Mouse (Mus musculus) CH12.LX (cell line): ENCODE results near the gene Prkag2. TPM values are rescaled to one million over a fixed set of nuclear protein-coding genes. Genes with fewer than 3 reads are reported as not detected.

Experiments
- DNase-seq: peaks from one replicate; pipeline ENCODE4 v3.0.0-alpha.2; 2013; ENCODE audit errors: extremely low read depth
- H3K27ac ChIP-seq: 2 replicates; pipeline ENCODE4 v1.5.1; 2012; ENCODE audit warnings: low read depth, mild to moderate bottlenecking, control low read depth, moderate library complexity; ENCODE audit not compliant: insufficient read depth
- H3K27me3 ChIP-seq: replicated peaks from 2 replicates; pipeline ENCODE3; 2012; ENCODE audit warnings: inconsistent platforms
- H3K36me3 ChIP-seq, 2 experiments: replicated peaks in 1 of 2; 2 replicates each; pipeline versions ENCODE3 to v1.6.1; 2012; ENCODE audit warnings: inconsistent platforms in 1 of 2, low read length in 1 of 2, mild to moderate bottlenecking in 1 of 2, mixed read lengths in 1 of 2, moderate library complexity in 1 of 2; ENCODE audit not compliant: control insufficient read depth in 1 of 2, insufficient read depth in 1 of 2
- H3K4me1 ChIP-seq, 2 experiments: 2 replicates each; pipeline ENCODE4 v1.6.1; 2012; ENCODE audit warnings: inconsistent platforms in 1 of 2, moderate library complexity in 1 of 2; ENCODE audit not compliant: insufficient read depth in 2 of 2, control insufficient read depth in 1 of 2
- H3K4me2 ChIP-seq: 2 replicates; pipeline ENCODE4 v1.6.1; 2012; ENCODE audit warnings: low read depth, mild to moderate bottlenecking, control low read depth; ENCODE audit not compliant: poor library complexity, insufficient read depth, severe bottlenecking
- H3K4me3 ChIP-seq, 3 experiments: fragments of 150-350 bp in 1 of 3; sonication (generic) in 1 of 3; replicated peaks in 1 of 3; 2 replicates each; pipeline versions ENCODE3 to v1.5.1; 2011 to 2012; ENCODE audit warnings: low read depth in 2 of 3, low read length in 2 of 3, mild to moderate bottlenecking in 2 of 3, moderate library complexity in 2 of 3, control low read depth in 1 of 3, improper control_type of control experiment in 1 of 3, inconsistent platforms in 1 of 3, mixed read lengths in 1 of 3; ENCODE audit not compliant: poor library complexity in 1 of 3
- H3K79me2 ChIP-seq: replicated peaks from 2 replicates; pipeline ENCODE4 v1.6.1; 2012; ENCODE audit warnings: mild to moderate bottlenecking, moderate library complexity; ENCODE audit not compliant: control insufficient read depth, poor library complexity, insufficient read depth, severe bottlenecking; ENCODE audit errors: extremely low read depth
- H3K9ac ChIP-seq: 2 replicates; pipeline ENCODE4 v1.6.1; 2012; ENCODE audit warnings: low read depth, mild to moderate bottlenecking, control low read depth, moderate library complexity; ENCODE audit not compliant: insufficient read depth
- H3K9me3 ChIP-seq: replicated peaks from 2 replicates; pipeline ENCODE3; 2012; ENCODE audit warnings: low read length, inconsistent platforms, mixed read lengths
- BHLHE40 ChIP-seq: IDR thresholded peaks from 2 replicates; pipeline ENCODE4 v1.6.1; 2011; ENCODE audit warnings: mild to moderate bottlenecking, low read depth, low read length, improper control_type of control experiment
- CHD1 ChIP-seq: IDR thresholded peaks from 2 replicates; pipeline ENCODE4 v1.6.1; 2012; ENCODE audit warnings: low read depth, low read length, improper control_type of control experiment, inconsistent platforms
- E2F4 ChIP-seq: IDR thresholded peaks from 2 replicates; pipeline ENCODE4 v1.6.1; 2011; ENCODE audit warnings: low read depth, low read length, improper control_type of control experiment; ENCODE audit not compliant: insufficient replicate concordance
- ELF1 ChIP-seq: IDR thresholded peaks from 2 replicates; pipeline ENCODE4 v1.6.1; 2014; ENCODE audit warnings: low read depth, mild to moderate bottlenecking, inconsistent platforms, low read length, improper control_type of control experiment
- EP300 ChIP-seq: IDR thresholded peaks from 2 replicates; pipeline ENCODE4 v1.6.1; 2011; ENCODE audit warnings: low read length, improper control_type of control experiment
- ETS1 ChIP-seq: conservative IDR thresholded peaks from 2 replicates; pipeline ENCODE4 v1.6.1; 2012; ENCODE audit warnings: low read depth, mild to moderate bottlenecking, inconsistent platforms, low read length, improper control_type of control experiment, moderate library complexity
- HCFC1 ChIP-seq: IDR thresholded peaks from 2 replicates; pipeline ENCODE4 v1.6.1; 2012; ENCODE audit warnings: low read depth, mild to moderate bottlenecking, inconsistent platforms, low read length, improper control_type of control experiment
- JUN ChIP-seq: IDR thresholded peaks from 2 replicates; pipeline ENCODE4 v1.6.1; 2011; ENCODE audit warnings: low read depth, mild to moderate bottlenecking, low read length, improper control_type of control experiment, moderate library complexity; ENCODE audit not compliant: insufficient read depth
- MAFK ChIP-seq: IDR thresholded peaks from 2 replicates; pipeline ENCODE4 v1.6.1; 2011; ENCODE audit warnings: low read length, improper control_type of control experiment; ENCODE audit not compliant: insufficient replicate concordance
- MAX ChIP-seq: IDR thresholded peaks from 2 replicates; pipeline ENCODE4 v1.6.1; 2011; ENCODE audit warnings: low read length, improper control_type of control experiment
- MEF2A ChIP-seq: IDR thresholded peaks from 2 replicates; pipeline ENCODE4 v1.6.1; 2014; ENCODE audit warnings: low read depth, mild to moderate bottlenecking, inconsistent platforms, low read length, improper control_type of control experiment, borderline replicate concordance
- MYC ChIP-seq: IDR thresholded peaks from 2 replicates; pipeline ENCODE4 v1.6.1; 2011; ENCODE audit warnings: low read depth, mild to moderate bottlenecking, improper control_type of control experiment, low read length
- NELFE ChIP-seq: IDR thresholded peaks from 2 replicates; pipeline ENCODE4 v1.6.1; 2011; ENCODE audit warnings: low read depth, low read length, improper control_type of control experiment
- NRF1 ChIP-seq: IDR thresholded peaks from 2 replicates; pipeline ENCODE4 v1.6.1; 2014; ENCODE audit warnings: low read depth, mild to moderate bottlenecking, inconsistent platforms, low read length, improper control_type of control experiment, moderate library complexity
- POLR2A ChIP-seq: IDR thresholded peaks from 2 replicates; pipeline ENCODE4 v1.6.1; 2011; ENCODE audit warnings: low read depth, mild to moderate bottlenecking, improper control_type of control experiment, low read length
- SIN3A ChIP-seq: IDR thresholded peaks from 2 replicates; pipeline ENCODE4 v1.6.1; 2012; ENCODE audit warnings: low read length, improper control_type of control experiment, inconsistent platforms
- SMC3 ChIP-seq: IDR thresholded peaks from 2 replicates; pipeline ENCODE4 v1.6.1; 2011; ENCODE audit warnings: low read depth, low read length, improper control_type of control experiment
- TCF12 ChIP-seq: IDR thresholded peaks from 2 replicates; pipeline ENCODE4 v1.6.1; 2014; ENCODE audit warnings: low read depth, mild to moderate bottlenecking, inconsistent platforms, low read length, improper control_type of control experiment
- USF2 ChIP-seq: conservative IDR thresholded peaks from 2 replicates; pipeline ENCODE4 v1.6.1; 2011; ENCODE audit warnings: low read depth, low read length, improper control_type of control experiment
- ZC3H11A ChIP-seq: IDR thresholded peaks from 2 replicates; pipeline ENCODE4 v1.6.1; 2012; ENCODE audit warnings: low read depth, mild to moderate bottlenecking, inconsistent platforms, low read length, improper control_type of control experiment
- dilution Hi-C: fragments of 300-500 bp; cut with MboI; formaldehyde crosslinking; loops from 2 replicates; pipeline ENCODE4 v1.14.3; 2020; ENCODE audit warnings: low sequenced_read_pairs; ENCODE audit not compliant: extremely low pct_unique_long_range_greater_than_20kb, extremely low pct_ligation_motif_present
- in situ Hi-C: fragments of 300-500 bp; cut with MboI; formaldehyde crosslinking; loops from 3 replicates; pipeline ENCODE4 v1.14.3; 2019; ENCODE audit warnings: low sequenced_read_pairs, low pct_ligation_motif_present, low pct_unique_long_range_greater_than_20kb, mixed read lengths
- polyA plus RNA-seq: library from polyadenylated mRNA; unstranded; fragments of >175 nt; gene quantifications from 2 replicates; pipeline ENCODE4 v1.2.1, GENCODE M21; 2012; ENCODE audit warnings: low read depth; ENCODE audit not compliant: insufficient read length
- total RNA-seq, 2 experiments: library from RNA; depleted of rRNA; stranded (reverse); fragments of 300-350 nt in 1 of 2; fragments of >200 nt in 1 of 2; gene quantifications; 2 replicates each; pipeline ENCODE4 v1.2.3; 2012 to 2014

Prkag2 gene
- total and polyA plus RNA-seq, 3 experiments: 4.6 to 21.2 (median 8.8) TPM

GRCm38 (mm10) chr5:24958596-24958995 lies 141.8 kb downstream of the Prkag2 start:
- DNase-seq: no peak
- dilution Hi-C loops: no loop called here
- no peak overlapping the region for H3K27ac ChIP-seq
- TF ChIP-seq POLR2A (no peak), MYC (no peak), EP300 (no peak), TCF12 (no peak), CHD1 (no peak), ZC3H11A (no peak), NRF1 (no peak), MAFK (no peak), ELF1 (no peak), JUN (no peak), MAX (no peak), SMC3 (no peak), USF2 (no peak), HCFC1 (no peak), E2F4 (no peak), SIN3A (no peak), NELFE (no peak), ETS1 (no peak), MEF2A (no peak)
- no peaks in the 10 kb centered on the region for H3K79me2 ChIP-seq
- no peaks in the 10 kb centered on the region for H3K9me3 ChIP-seq
- H3K4me1 ChIP-seq: no peaks in the 10 kb centered on the region
- H3K36me3 ChIP-seq: no peaks in the 10 kb centered on the region
- no peak overlapping the region for H3K9ac ChIP-seq
- in situ Hi-C loops: no loop called here
- H3K4me2 ChIP-seq: no peak overlapping the region
- H3K27me3 ChIP-seq: no peaks in the 10 kb centered on the region
- no peak overlapping the region for H3K4me3 ChIP-seq

DNA sequence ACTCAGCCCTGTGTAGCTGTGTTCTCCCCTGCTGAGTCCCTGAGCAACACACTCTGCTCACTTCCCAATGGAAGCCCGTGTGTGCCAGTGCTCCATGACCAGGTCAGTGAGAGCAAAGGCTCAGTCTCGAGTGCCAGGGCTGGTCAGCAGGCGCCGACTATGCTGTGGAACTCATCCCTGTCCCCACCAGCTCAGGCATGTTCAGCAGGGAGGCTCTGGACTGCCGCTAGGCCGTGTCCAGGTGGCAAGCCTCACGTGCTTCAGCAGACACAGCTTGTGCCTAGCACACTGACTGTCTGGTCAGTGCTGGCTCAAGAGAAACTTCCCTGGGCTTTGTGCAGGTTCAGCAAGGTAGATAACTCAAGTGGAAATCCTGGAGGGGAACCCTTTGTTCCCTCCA lies 143.6 kb downstream of the Prkag2 start:
- Histone ChIP-seq H3K4me3 (no peak overlapping the region), H3K36me3 (no peaks in the 10 kb centered on the region), H3K4me1 (no peaks in the 10 kb centered on the region), H3K27me3 (no peaks in the 10 kb centered on the region), H3K9ac (no peak overlapping the region), H3K9me3 (no peaks in the 10 kb centered on the region), H3K4me2 (no peak overlapping the region), H3K27ac (no peak overlapping the region), H3K79me2 (no peaks in the 10 kb centered on the region)
- dilution Hi-C loops (no loop called here), in situ Hi-C loops (no loop called here)
- DNase-seq: no peak
- TF ChIP-seq BHLHE40: no peak
